Mouse (Mus musculus) liver, embryonic 14.5 days (tissue): ENCODE data around the gene Pbx4.

Source experiments
- CTCF ChIP-seq: IDR thresholded peaks from 2 replicates; pipeline ENCODE4 v1.5.1; 2016; ENCODE audit warnings: antibody characterized with exemption, low read depth, control low read depth
- EP300 ChIP-seq: IDR thresholded peaks from 2 replicates; pipeline ENCODE4 v1.6.1; 2016; ENCODE audit warnings: antibody characterized with exemption, low read depth

GRCm38 (mm10) chr8:69803366-69803765 lies 28.9 kb upstream of the Pbx4 start:
- TF ChIP-seq CTCF (no peak), EP300 (no peak)
